Mouse (Mus musculus): ENCODE results near the gene Rab11fip5.

- TF ChIP-seq CTCF (IDR thresholded peaks at IDR 0.05; ENCODE audit: extremely low read depth, insufficient read length, insufficient replicate concordance, low read depth, low read length) (peak; percentile 76; the same call in 1 of the 2 replicates), POLR2A (IDR thresholded peaks at IDR 0.05; ENCODE audit: low read depth, low read length) (no peak)
These were observed 5.9 kb upstream of the Rab11fip5 start for GRCm38 (mm10) chr6:85380201-85380900.
